Mouse (Mus musculus) right cerebral cortex, postnatal 25 days (tissue): ENCODE results near the gene F5.

ENCODE experiments used
- DNase-seq: peaks from one replicate; pipeline ENCODE4 v3.0.0; 2022

The F5 gene

DNA sequence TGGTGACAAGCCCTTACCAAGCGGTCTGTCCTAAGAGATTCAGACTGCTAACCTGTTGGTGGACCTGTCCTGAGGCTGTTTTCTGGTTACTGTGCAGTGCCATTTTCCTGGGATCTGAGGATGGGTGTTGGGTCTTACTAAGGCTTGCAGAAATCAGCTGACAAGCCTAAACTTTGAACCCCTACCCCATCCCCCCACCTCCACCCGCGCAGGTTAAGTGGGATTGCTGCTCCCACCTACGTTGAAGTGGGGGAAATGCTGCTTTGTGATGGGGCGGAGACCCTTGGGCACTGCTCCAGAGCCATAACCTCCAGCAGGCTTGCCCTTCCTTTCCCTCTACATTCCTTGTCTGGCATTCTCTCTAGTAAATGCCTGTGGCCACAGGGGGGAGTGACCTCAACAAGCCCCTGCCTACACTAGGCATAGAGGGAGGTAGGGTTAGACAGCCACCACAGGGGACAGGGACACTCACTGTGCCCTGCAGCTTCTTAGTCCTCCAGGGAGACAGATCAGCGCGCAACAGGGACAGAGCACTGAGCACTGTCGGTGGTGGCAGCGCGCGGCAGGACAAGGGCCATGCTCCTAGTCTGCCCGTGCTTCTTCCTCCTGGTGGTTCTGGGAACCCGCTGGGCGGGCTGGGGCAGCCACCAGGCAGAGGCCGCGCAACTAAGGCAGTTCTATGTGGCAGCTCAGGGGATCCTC, at the start of gene F5:
Gene F5 (plus strand): TSS at position 452 of the 702 bp plus-strand sequence.
- no peak for DNase-seq

DNA sequence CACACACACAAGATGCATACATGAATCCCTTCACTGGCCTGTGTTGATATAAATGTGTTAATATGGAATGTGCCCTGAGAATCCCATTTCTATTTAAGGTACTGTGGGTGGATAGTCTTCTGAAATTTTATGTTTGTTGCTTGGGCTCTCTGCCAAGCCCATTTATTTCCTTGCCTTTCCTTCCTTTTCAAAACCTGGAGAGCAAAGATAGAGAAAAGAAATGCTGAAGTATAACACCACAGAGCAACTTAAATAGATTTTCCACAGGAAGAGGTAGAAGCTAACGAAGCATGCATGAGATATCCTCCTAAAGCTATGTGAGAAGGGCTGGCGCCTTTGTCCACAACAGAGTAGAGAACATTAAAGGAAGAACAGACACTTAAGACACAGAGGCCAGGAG, 41.9 kb upstream of the F5 start:
- DNase-seq, result no peak

GRCm38 (mm10) chr1:164110591-164111329, 40.9 kb upstream of the F5 start:
- no peak for DNase-seq

- DNase-seq, result no peak
Measured at GRCm38 (mm10) chr1:164114280-164114679, 37.4 kb upstream of the F5 start.

DNA sequence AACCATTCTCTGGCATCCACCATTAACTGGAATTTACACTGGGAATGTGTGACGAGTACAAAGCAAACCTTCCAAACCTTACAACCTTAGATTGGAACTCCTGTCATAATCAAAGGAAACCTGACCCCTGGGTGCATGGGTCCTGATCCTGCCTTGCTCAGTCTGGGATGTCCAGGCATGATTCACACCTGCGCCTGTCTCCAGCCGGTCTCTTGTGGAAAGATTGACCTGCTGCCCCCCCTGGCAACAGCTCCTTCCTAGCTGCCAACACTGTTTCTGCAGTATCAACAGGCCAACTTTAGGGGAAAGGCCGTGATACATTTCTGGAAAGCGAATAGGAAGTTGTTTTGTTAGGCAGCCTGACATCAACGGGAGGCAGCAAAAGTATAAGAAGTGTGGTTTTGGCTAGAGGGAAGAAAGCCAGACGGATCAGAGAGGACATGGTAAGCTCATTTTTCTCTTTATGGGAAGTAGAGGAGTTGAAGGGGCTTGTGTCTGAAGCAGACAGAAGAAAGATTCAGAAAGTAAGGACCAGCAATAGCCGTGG, 36.6 kb upstream of the F5 start, which contains the start of gene Selp:
Gene Selp (plus strand): TSS at position 318 of the 547 bp plus-strand sequence.
- no peak for DNase-seq

- DNase-seq, result no peak
Measured at GRCm38 (mm10) chr1:164115647-164116046, 36.0 kb upstream of the F5 start.

DNA sequence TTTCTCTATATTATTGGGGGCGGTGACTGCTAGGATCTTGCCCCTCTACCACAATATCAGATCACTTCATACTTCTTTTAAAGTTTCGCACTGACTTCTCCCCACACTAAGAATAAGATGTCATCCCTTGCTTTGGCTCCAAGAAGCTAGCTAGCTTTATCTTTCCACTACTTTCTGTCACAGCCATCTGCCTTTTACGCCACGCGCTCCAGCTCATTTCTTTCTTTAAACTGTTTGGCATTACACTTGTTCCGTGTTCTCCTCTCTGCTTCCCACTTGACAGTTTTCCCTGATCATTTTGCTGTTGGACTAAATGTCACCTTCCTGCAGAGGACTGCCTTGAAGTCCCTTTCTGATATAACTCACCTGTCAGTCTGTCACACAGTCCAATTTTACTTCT, 33.8 kb upstream of the F5 start:
- DNase-seq, result no peak

- no peak for DNase-seq
Measured at GRCm38 (mm10) chr1:164119892-164120776, 31.5 kb upstream of the F5 start.

- no peak for DNase-seq
Measured at GRCm38 (mm10) chr1:164120777-164121158, 30.9 kb upstream of the F5 start.

DNA sequence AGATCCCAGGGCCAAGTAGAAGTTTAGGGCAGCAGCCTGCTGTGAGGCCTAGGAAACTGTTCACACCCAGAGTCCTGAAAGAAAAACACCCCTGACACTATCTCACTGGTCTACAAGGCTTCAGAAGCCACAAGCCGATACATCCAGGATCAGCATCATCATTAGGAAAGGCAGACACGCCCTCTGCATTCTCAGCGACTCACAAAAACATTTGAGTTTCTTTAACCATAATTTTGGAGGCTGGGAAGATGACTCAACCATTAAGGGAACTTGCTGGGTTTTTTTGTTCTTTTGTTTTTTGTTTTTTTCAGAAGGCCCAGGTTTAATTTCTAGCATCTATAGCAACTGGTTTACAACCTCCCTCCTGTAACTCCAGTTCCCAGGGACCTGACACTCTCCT, 27.8 kb upstream of the F5 start:
- DNase-seq, result no peak

GRCm38 (mm10) chr1:164130013-164130412, 21.6 kb upstream of the F5 start:
- no peak for DNase-seq

DNA sequence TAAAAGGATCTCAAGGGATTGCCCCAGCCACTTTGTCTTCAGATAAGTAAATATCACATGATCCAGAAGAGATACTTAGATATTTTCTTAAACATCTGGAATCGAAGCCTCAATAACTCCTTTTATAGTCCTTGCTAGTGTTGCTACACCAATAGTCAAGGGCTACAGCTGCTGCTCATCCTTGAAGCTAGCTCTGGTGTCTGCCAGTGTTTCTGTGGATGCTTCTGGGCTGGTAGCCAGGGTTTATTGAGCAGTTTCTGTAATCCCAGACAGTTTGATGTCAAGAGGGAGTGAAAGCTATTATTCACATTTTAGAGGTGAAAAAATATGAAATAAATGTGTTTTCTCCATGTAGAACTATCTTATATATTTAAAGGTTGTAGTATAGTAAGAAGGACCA, 19.0 kb upstream of the F5 start:
- DNase-seq, result no peak

GRCm38 (mm10) chr1:164134101-164134500, 17.5 kb upstream of the F5 start:
- no peak for DNase-seq

- DNase-seq, result no peak
Measured at GRCm38 (mm10) chr1:164135360-164135759, 16.3 kb upstream of the F5 start.

GRCm38 (mm10) chr1:164135960-164136359, 15.7 kb upstream of the F5 start:
- no peak for DNase-seq

GRCm38 (mm10) chr1:164136636-164137035, 15.0 kb upstream of the F5 start:
- DNase-seq, result no peak

DNA sequence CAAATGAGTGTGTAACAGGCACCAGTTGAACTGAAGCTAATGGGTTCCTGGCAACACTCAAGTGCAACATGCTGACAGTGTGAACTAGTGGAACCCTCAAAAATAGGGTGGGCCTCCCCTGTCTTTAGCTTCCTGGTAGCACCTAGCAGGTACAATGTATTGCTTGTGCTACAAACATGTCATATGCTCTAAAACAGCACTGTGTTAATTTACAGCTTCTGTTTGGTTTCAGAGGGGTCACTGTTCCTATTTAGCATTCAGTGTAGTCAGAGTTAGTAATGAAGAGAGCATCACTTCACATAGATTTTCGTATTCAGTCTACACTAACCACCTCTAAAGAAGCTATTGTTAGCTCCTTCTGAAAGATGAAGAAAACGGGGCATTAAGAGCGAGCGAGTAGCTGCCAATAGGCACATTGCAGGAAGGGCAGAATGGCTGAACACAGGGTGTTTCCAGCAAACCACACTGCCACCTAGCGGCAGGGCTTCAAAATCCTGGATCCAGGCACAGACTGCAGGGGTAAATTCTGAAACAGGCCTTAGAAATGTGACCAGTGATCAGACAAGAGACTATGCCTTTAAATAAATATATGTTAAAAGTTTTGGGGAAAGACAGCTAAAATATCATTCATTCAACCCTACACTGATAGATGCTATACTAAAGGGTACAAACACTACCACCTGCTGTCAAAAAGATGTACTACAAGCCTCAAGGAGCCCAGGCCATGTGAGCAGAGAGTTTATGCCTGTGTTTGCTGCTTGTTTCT, 13.1 kb upstream of the F5 start:
- DNase-seq, result peak; percentile 63

GRCm38 (mm10) chr1:164139464-164139863, 12.2 kb upstream of the F5 start:
- DNase-seq, result no peak

- DNase-seq, result no peak
Measured at GRCm38 (mm10) chr1:164149083-164149482, 2.6 kb upstream of the F5 start.

DNA sequence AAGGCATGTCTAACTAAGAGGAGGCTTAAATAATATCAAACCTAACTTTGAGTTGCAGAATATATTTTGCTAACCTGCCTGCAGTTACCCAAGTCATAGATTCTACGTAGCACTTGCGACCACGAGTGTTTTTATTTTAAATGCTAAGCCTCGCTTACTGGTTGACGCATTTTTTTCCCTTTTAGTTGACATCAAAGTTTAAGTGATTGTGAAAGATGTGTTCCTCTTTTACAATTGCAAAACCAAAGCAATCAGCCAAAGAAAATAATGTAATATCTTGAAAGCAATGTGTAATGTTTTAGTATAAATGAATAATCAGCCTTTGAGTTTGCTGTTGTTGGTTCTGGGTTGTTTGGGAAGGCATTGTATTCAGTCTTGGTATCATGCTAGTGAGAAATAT, 1.2 kb downstream of the F5 start:
- no peak for DNase-seq

DNA sequence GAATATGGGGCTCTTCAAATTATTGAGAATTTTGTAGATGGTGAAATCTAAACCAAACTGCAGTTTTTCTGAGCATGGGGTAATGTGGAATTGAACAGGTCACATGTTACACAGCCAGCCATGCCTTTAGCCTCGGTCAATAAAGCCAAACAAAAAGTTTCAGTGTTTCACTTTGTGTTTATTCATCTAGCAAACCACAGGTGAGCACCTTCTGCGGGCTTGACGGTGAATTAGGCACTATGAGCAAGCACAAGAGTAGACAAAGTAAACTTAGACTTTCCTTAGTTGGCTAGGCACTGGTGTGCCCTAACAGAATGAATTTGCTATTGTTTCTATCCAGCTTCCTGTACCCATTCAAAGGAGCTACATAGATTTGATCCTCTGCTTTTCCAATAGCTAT, 3.3 kb downstream of the F5 start:
- no peak for DNase-seq

DNA sequence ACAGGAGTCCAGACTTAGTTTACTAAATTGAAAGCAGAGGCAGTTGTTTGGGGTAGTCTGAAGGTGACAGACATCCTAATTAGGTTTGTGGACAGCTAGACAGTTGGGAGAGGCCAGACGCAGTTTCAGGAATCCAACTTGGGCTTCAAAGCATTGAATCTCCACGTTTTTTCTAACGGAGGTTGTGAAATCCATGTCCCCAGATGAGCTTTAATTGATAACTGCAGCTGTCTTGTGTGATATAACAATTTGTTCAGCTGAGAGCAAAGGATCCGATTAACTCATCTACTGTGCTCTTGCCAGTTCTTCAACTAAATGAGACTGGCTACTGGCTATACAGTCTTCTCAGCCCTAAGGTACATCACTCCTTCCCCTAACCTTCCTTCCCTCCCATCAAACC, 6.9 kb downstream of the F5 start:
- DNase-seq, result no peak
